12 mouse cellular contexts compared by ENCODE assay signal in the genomic region with DNA sequence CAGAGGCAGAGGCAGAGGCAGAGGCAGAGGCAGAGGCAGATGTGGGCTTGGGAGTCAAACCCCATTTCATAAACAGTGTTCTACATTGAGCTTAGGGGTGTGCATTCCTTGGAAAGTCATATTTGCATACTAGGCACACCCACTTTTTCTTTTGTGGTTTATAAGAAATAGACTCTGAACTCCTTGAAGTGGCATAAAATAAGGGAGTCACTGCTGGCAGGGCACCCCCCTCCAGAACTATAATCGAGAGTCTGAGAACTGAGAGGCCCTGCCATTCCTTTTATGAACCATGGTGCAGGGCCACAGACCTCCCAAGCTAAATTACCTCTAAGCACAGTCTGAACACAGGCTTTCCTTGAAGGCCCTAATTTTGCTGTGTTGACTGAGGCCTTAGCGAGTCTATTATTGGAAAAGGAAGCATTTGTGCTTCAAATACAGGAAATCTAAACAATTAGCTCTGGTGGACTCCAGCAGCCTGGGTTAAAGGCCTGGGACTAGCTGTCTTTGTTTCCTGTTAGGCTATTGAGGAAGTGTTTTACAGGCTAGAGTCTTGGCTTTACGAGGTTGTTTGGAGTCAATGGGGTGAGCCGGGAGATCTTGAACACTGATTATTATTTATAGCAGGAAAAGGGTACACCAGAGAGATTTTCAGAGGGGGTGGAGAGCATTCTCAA. TPM values are rescaled to one million over a fixed set of nuclear protein-coding genes. Genes with fewer than 3 reads are reported as not detected.
DNase-seq lines count a peak whose midpoint lies in the region; ATAC-seq and TF ChIP-seq lines count a peak whose summit lies in the region.
"Had no signal": no experiment of that assay in that cellular context is flagged by ENCODE, and none has a peak within 500 bp of the region (broad histone marks: within the 10 kb centered on the region; RNA-seq: fewer than 3 reads in every experiment).

No protein-coding gene starts in this region.

- H3K9ac ChIP-seq in lung, embryonic 16.5 days (ENCODE audit: low read length) = no peak overlapping the region
- H3K9ac ChIP-seq in intestine, postnatal 0 days (ENCODE audit: low read depth, low read length) = no peak overlapping the region
- H3K9ac ChIP-seq: heart, embryonic 13.5 days had no signal

- no peak for TF ChIP-seq CTCF in lung, adult 2 months (IDR thresholded peaks at IDR 0.05; ENCODE audit: insufficient read depth, low read length)
- TF ChIP-seq CTCF in intestine, postnatal 0 days (IDR thresholded peaks at IDR 0.05; ENCODE audit: low read depth) = no peak

- H3K27me3 ChIP-seq in lung, embryonic 16.5 days (ENCODE audit: control insufficient read depth, insufficient read depth, low read depth, low read length) = no peaks in the 10 kb centered on the region
- no peaks in the 10 kb centered on the region for H3K27me3 ChIP-seq in intestine, postnatal 0 days (replicated peaks; ENCODE audit: control insufficient read depth, insufficient read depth, low read length)
- H3K27me3 ChIP-seq in limb, embryonic 10.5 days (ENCODE audit: low read depth, poor library complexity, severe bottlenecking) = no peaks in the 10 kb centered on the region
- peaks cover 21% of the 10 kb centered on the region; the same call in 1 of the 2 replicates for H3K27me3 ChIP-seq in hindbrain, embryonic 10.5 days (ENCODE audit: insufficient read depth, poor library complexity, severe bottlenecking)

- DNase-seq in lung, adult 2 months = no peak
- no peak for DNase-seq in limb, embryonic 10.5 days (ENCODE audit: low spot score)
- DNase-seq in cerebellum, postnatal 36 days = no peak
- no peak for DNase-seq in ovary, postnatal 10 days (ENCODE audit: low spot score)
- DNase-seq in hindbrain, embryonic 10.5 days (ENCODE audit: low spot score) = no peak
- DNase-seq: cerebellum, adult 9-10 months; thymus, postnatal 25 days had no signal

- 45% methylated on average over 4 of the region's 4 CpGs for WGBS in lung, embryonic 16.5 days
- 24% methylated on average over 4 of the region's 4 CpGs for whole genome bisulfite sequencing in lung, adult 2 months
- WGBS in intestine, postnatal 0 days = 8% methylated on average over 4 of the region's 4 CpGs
- WGBS in limb, embryonic 10.5 days = 11% methylated on average over 4 of the region's 4 CpGs
- WGBS in hindbrain, embryonic 10.5 days = 55% methylated on average over 4 of the region's 4 CpGs

- TF ChIP-seq POLR2A in lung, adult 2 months (IDR thresholded peaks at IDR 0.05; ENCODE audit: borderline replicate concordance, extremely low read depth, low read depth, low read length) = no peak

- H3K9me3 ChIP-seq in lung, embryonic 16.5 days (ENCODE audit: control insufficient read depth, low read length) = no peaks in the 10 kb centered on the region
- no peaks in the 10 kb centered on the region for H3K9me3 ChIP-seq in intestine, postnatal 0 days (ENCODE audit: control insufficient read depth)
- no peaks in the 10 kb centered on the region for H3K9me3 ChIP-seq in limb, embryonic 10.5 days (replicated peaks)
- H3K9me3 ChIP-seq in hindbrain, embryonic 10.5 days = no peaks in the 10 kb centered on the region
- H3K9me3 ChIP-seq: heart, embryonic 13.5 days had no signal

- no peak overlapping the region for H3K4me3 ChIP-seq in lung, embryonic 16.5 days (ENCODE audit: low read length)
- H3K4me3 ChIP-seq in lung, adult 2 months (replicated peaks; ENCODE audit: extremely low read depth, low read depth, low read length) = no peak overlapping the region
- H3K4me3 ChIP-seq in intestine, postnatal 0 days (ENCODE audit: low read depth, low read length) = no peak overlapping the region
- no peak overlapping the region for H3K4me3 ChIP-seq in limb, embryonic 10.5 days
- H3K4me3 ChIP-seq in hindbrain, embryonic 10.5 days = no peak overlapping the region
- H3K4me3 ChIP-seq: erythroblast, embryonic 14.5 days; heart, embryonic 13.5 days had no signal

- no peak overlapping the region for H3K27ac ChIP-seq in lung, embryonic 16.5 days (ENCODE audit: low read length)
- H3K27ac ChIP-seq in intestine, postnatal 0 days (ENCODE audit: low read depth, low read length) = peak overlapping the region; percentile 87
- peak overlapping the region; percentile 84 for H3K27ac ChIP-seq in limb, embryonic 10.5 days
- H3K27ac ChIP-seq in hindbrain, embryonic 10.5 days = no peak overlapping the region
- H3K27ac ChIP-seq: heart, embryonic 13.5 days; hindbrain, postnatal 0 days had no signal

- H3K4me1 ChIP-seq in lung, embryonic 16.5 days (replicated peaks; ENCODE audit: control insufficient read depth, insufficient read depth, low read length) = no peaks in the 10 kb centered on the region
- peaks cover 9% of the 10 kb centered on the region for H3K4me1 ChIP-seq in lung, adult 2 months (ENCODE audit: control insufficient read depth, insufficient read depth, low read length)
- peaks cover 4% of the 10 kb centered on the region; the same call in 1 of the 2 replicates for H3K4me1 ChIP-seq in intestine, postnatal 0 days (replicated peaks; ENCODE audit: control insufficient read depth, insufficient read depth, low read length)
- peaks cover 59% of the 10 kb centered on the region for H3K4me1 ChIP-seq in limb, embryonic 10.5 days
- peaks cover 11% of the 10 kb centered on the region for H3K4me1 ChIP-seq in hindbrain, embryonic 10.5 days (replicated peaks)

- peak; percentile 41 for ATAC-seq in lung, embryonic 16.5 days (ENCODE audit: low read depth)
- ATAC-seq in intestine, postnatal 0 days = peak; percentile 93
- ATAC-seq: hindbrain, postnatal 0 days had no signal

- H3K36me3 ChIP-seq in lung, embryonic 16.5 days (ENCODE audit: control insufficient read depth, insufficient read depth, low read length) = no peaks in the 10 kb centered on the region
- H3K36me3 ChIP-seq in intestine, postnatal 0 days (ENCODE audit: control insufficient read depth, insufficient read depth) = no peaks in the 10 kb centered on the region
- no peaks in the 10 kb centered on the region for H3K36me3 ChIP-seq in limb, embryonic 10.5 days
- H3K36me3 ChIP-seq in hindbrain, embryonic 10.5 days = no peaks in the 10 kb centered on the region
- H3K36me3 ChIP-seq: heart, embryonic 13.5 days had no signal

- no peak overlapping the region for H3K4me2 ChIP-seq in lung, embryonic 16.5 days (ENCODE audit: low read depth, low read length)
- peak overlapping the region; percentile 18; the same call in 1 of the 2 replicates for H3K4me2 ChIP-seq in intestine, postnatal 0 days (replicated peaks; ENCODE audit: low read depth)
- H3K4me2 ChIP-seq: heart, embryonic 13.5 days had no signal

RNA-seq across cellular contexts. Expression of a gene that starts 31.3 kb away (rescaled TPM):
- polyA plus RNA-seq in lung, embryonic 16.5 days (2015; fragmentation: Nextera tagmentation; extraction: Ambion mirVana) = 44.9 and 49.0 TPM in 2 replicates
- polyA plus RNA-seq in lung, adult 2 months (2012; rRNA removed) = 25.7 and 38.0 TPM in 2 replicates
- 18.7 and 21.3 TPM in 2 replicates for polyA plus RNA-seq in intestine, postnatal 0 days (2015; fragmentation: Nextera tagmentation; extraction: Ambion mirVana)
- 74.8 and 92.5 TPM in 2 replicates for polyA plus RNA-seq in limb, embryonic 10.5 days (2016; fragmentation: Nextera tagmentation; extraction: Ambion mirVana)
- polyA plus RNA-seq in hindbrain, embryonic 10.5 days (2016; fragmentation: Nextera tagmentation; extraction: Ambion mirVana) = 74.6 TPM in 2 replicates

RNA-seq across cellular contexts. Expression of a gene that starts 41.7 kb away (rescaled TPM):
- polyA plus RNA-seq in lung, embryonic 16.5 days (2015; fragmentation: Nextera tagmentation; extraction: Ambion mirVana) = 13.5 and 14.7 TPM in 2 replicates
- polyA plus RNA-seq in lung, adult 2 months (2012; rRNA removed) = 3.7 and 4.6 TPM in 2 replicates
- polyA plus RNA-seq in intestine, postnatal 0 days (2015; fragmentation: Nextera tagmentation; extraction: Ambion mirVana) = 12.2 and 13.4 TPM in 2 replicates
- 12.4 and 15.5 TPM in 2 replicates for polyA plus RNA-seq in limb, embryonic 10.5 days (2016; fragmentation: Nextera tagmentation; extraction: Ambion mirVana)
- polyA plus RNA-seq in hindbrain, embryonic 10.5 days (2016; fragmentation: Nextera tagmentation; extraction: Ambion mirVana) = 11.8 and 13.0 TPM in 2 replicates

Comparison
In these comparisons a context has a peak if more than half of its experiments do, and no peak if none do; other contexts are left out.
1. H3K27ac ChIP-seq: peak in intestine, postnatal 0 days (single experiment) and limb, embryonic 10.5 days (single experiment); none in lung, embryonic 16.5 days (single experiment) and hindbrain, embryonic 10.5 days (single experiment).